Mouse (Mus musculus) intestine, embryonic 15.5 days (tissue): ENCODE results near the gene Smim5. TPM values are rescaled to one million over a fixed set of nuclear protein-coding genes. Genes with fewer than 3 reads are reported as not detected.
A peak's percentile ranks its signal among the peaks of the same experiment; 100 is the strongest.

Experiments
- ATAC-seq: fragments of 200-750 bp; cut with Nextera tagmentation; 2 replicates; pipeline ENCODE4 v1.8.0; 2017; ENCODE audit warnings: moderate TSS enrichment, moderate library complexity
- H3K27ac ChIP-seq: fragments of 300-500 bp; sonication (generic); 2 replicates; pipeline ENCODE4 v1.5.1; 2015; ENCODE audit warnings: mild to moderate bottlenecking, inconsistent platforms
- H3K27me3 ChIP-seq: fragments of 300-500 bp; sonication (generic); replicated peaks from 2 replicates; pipeline ENCODE4 v1.6.1; 2015; ENCODE audit warnings: inconsistent platforms
- H3K36me3 ChIP-seq: fragments of 300-500 bp; sonication (generic); 2 replicates; pipeline ENCODE4 v1.6.1; 2015; ENCODE audit warnings: inconsistent platforms
- H3K4me1 ChIP-seq: fragments of 300-500 bp; sonication (generic); replicated peaks from 2 replicates; pipeline ENCODE4 v1.6.1; 2015; ENCODE audit warnings: inconsistent platforms
- H3K4me2 ChIP-seq: fragments of 300-500 bp; sonication (generic); replicated peaks from 2 replicates; pipeline ENCODE4 v1.6.1; 2015; ENCODE audit warnings: mild to moderate bottlenecking, inconsistent platforms
- H3K4me3 ChIP-seq: fragments of 300-500 bp; sonication (generic); replicated peaks from 2 replicates; pipeline ENCODE4 v1.5.1; 2015; ENCODE audit warnings: inconsistent platforms
- H3K9ac ChIP-seq: fragments of 300-500 bp; sonication (generic); 2 replicates; pipeline ENCODE4 v1.6.1; 2015; ENCODE audit warnings: inconsistent platforms
- H3K9me3 ChIP-seq: fragments of 300-500 bp; sonication (generic); 2 replicates; pipeline ENCODE4 v1.6.1; 2016; ENCODE audit warnings: inconsistent platforms
- WGBS: fragments of 180-500 bp; shearing (Covaris S2); methylation state at CpG from one replicate; pipeline ENCODE4 v1.1.7; 2015; 5-methylcytosine and 5-hydroxymethylcytosine counted together
- polyA plus RNA-seq: library from polyadenylated mRNA; unstranded; fragments of >200 nt; fragmentation: Nextera tagmentation; extraction: Ambion mirVana; gene quantifications from 2 replicates; pipeline ENCODE4 v1.2.1, GENCODE M21; 2015

Gene Smim5
- polyA plus RNA-seq, 1 experiment from 2014 or later, result 1.6 TPM

- Histone ChIP-seq H3K9me3 (no peaks in the 10 kb centered on the region), H3K27ac (no peak overlapping the region), H3K27me3 (no peaks in the 10 kb centered on the region), H3K4me1 (no peaks in the 10 kb centered on the region), H3K4me3 (no peak overlapping the region), H3K9ac (no peak overlapping the region), H3K4me2 (no peak overlapping the region), H3K36me3 (peaks cover 29% of the 10 kb centered on the region)
- WGBS, result 32% methylated on average over 6 of the region's 6 CpGs
- ATAC-seq, result peak; percentile 28; the same call in 1 of the 2 replicates
Observed at GRCm38 (mm10) chr11:115939690-115940329, 40.0 kb downstream of the Smim5 start.

GRCm38 (mm10) chr11:115941980-115942379 lies 42.2 kb downstream of the Smim5 start:
- ATAC-seq, result no peak
- H3K36me3 ChIP-seq, result peaks cover 30% of the 10 kb centered on the region

GRCm38 (mm10) chr11:115945247-115945646 lies 45.5 kb downstream of the Smim5 start:
- Histone ChIP-seq H3K27me3 (no peaks in the 10 kb centered on the region), H3K9ac (no peak overlapping the region), H3K27ac (no peak overlapping the region), H3K4me2 (no peak overlapping the region), H3K36me3 (peaks cover 22% of the 10 kb centered on the region), H3K9me3 (no peaks in the 10 kb centered on the region), H3K4me3 (no peak overlapping the region), H3K4me1 (no peaks in the 10 kb centered on the region)
- ATAC-seq, result no peak
- WGBS, result 83% methylated on average over 8 of the region's 8 CpGs

More at GRCm38 (mm10) chr11:115941980-115942379, 42.2 kb downstream of the Smim5 start:
- Histone ChIP-seq H3K27me3 (no peaks in the 10 kb centered on the region), H3K4me2 (no peak overlapping the region), H3K27ac (no peak overlapping the region), H3K4me1 (no peaks in the 10 kb centered on the region), H3K9me3 (no peaks in the 10 kb centered on the region), H3K9ac (no peak overlapping the region), H3K4me3 (no peak overlapping the region)
- WGBS, result 84% methylated on average over 7 of the region's 7 CpGs

GRCm38 (mm10) chr11:115946221-115946828 lies 46.6 kb downstream of the Smim5 start:
- no peak for ATAC-seq
- H3K27ac ChIP-seq, result 0 out of 2 replicates have a peak overlapping the region, but pooled peaks have one; percentile 3
- H3K4me1 ChIP-seq, result no peaks in the 10 kb centered on the region
- no peak overlapping the region for H3K9ac ChIP-seq
- H3K9me3 ChIP-seq, result no peaks in the 10 kb centered on the region
- H3K4me2 ChIP-seq, result no peak overlapping the region
- WGBS, result 80% methylated on average over 9 of the region's 9 CpGs
- no peak overlapping the region for H3K4me3 ChIP-seq
- no peaks in the 10 kb centered on the region for H3K27me3 ChIP-seq
- H3K36me3 ChIP-seq, result peaks cover 22% of the 10 kb centered on the region

GRCm38 (mm10) chr11:115948316-115948715 lies 48.5 kb downstream of the Smim5 start:
- H3K27ac ChIP-seq, result no peak overlapping the region
- no peaks in the 10 kb centered on the region for H3K4me1 ChIP-seq
- no peak overlapping the region for H3K4me3 ChIP-seq
- WGBS, result 89% methylated on average over 9 of the region's 9 CpGs
- no peaks in the 10 kb centered on the region for H3K27me3 ChIP-seq
- H3K9me3 ChIP-seq, result no peaks in the 10 kb centered on the region
- H3K4me2 ChIP-seq, result no peak overlapping the region
- H3K9ac ChIP-seq, result no peak overlapping the region
- H3K36me3 ChIP-seq, result peaks cover 27% of the 10 kb centered on the region
- ATAC-seq, result no peak

- Histone ChIP-seq H3K36me3 (peaks cover 16% of the 10 kb centered on the region), H3K9me3 (no peaks in the 10 kb centered on the region)
- WGBS, result 87% methylated on average over 2 of the region's 2 CpGs
Observed at GRCm38 (mm10) chr11:115950719-115951118, 51.0 kb downstream of the Smim5 start.

GRCm38 (mm10) chr11:115954712-115955111 lies 54.9 kb downstream of the Smim5 start:
- H3K27ac ChIP-seq, result peak overlapping the region; percentile 81; the same call in 1 of the 2 replicates
- peak overlapping the region; percentile 33; the same call in 1 of the 2 replicates for H3K4me2 ChIP-seq
- H3K36me3 ChIP-seq, result peaks cover 16% of the 10 kb centered on the region
- H3K27me3 ChIP-seq, result no peaks in the 10 kb centered on the region
- no peak overlapping the region for H3K4me3 ChIP-seq
- H3K9me3 ChIP-seq, result no peaks in the 10 kb centered on the region
- peaks cover 20% of the 10 kb centered on the region for H3K4me1 ChIP-seq
- no peak overlapping the region for H3K9ac ChIP-seq
- ATAC-seq, result peak; percentile 32; the same call in 1 of the 2 replicates
- 74% methylated on average over 5 of the region's 5 CpGs for WGBS

More at GRCm38 (mm10) chr11:115950719-115951118, 51.0 kb downstream of the Smim5 start:
- peaks cover 7% of the 10 kb centered on the region; the same call in 1 of the 2 replicates for H3K4me1 ChIP-seq
- H3K9ac ChIP-seq, result no peak overlapping the region
- H3K4me3 ChIP-seq, result no peak overlapping the region
- H3K27me3 ChIP-seq, result no peaks in the 10 kb centered on the region
- no peak overlapping the region for H3K27ac ChIP-seq
- H3K4me2 ChIP-seq, result no peak overlapping the region
- no peak for ATAC-seq

GRCm38 (mm10) chr11:115955195-115955858 lies 55.6 kb downstream of the Smim5 start:
- peaks cover 20% of the 10 kb centered on the region for H3K4me1 ChIP-seq
- H3K27ac ChIP-seq, result peak overlapping the region; percentile 81
- H3K36me3 ChIP-seq, result peaks cover 19% of the 10 kb centered on the region
- H3K4me3 ChIP-seq, result no peak overlapping the region
- no peak overlapping the region for H3K9ac ChIP-seq
- 57% methylated on average over 10 of the region's 10 CpGs for WGBS
- ATAC-seq, result peak; percentile 81
- H3K9me3 ChIP-seq, result no peaks in the 10 kb centered on the region
- no peaks in the 10 kb centered on the region for H3K27me3 ChIP-seq
- peak overlapping the region; percentile 33 for H3K4me2 ChIP-seq

Other genes with a start within 250 kb of the Smim5 start
- gene Grb2, start 191.4 kb upstream of the Smim5 start, polyA plus RNA-seq, result 79.3 and 79.4 TPM in 2 replicates
- gene Tmem94, start 134.5 kb upstream of the Smim5 start, polyA plus RNA-seq, result 18.6 and 20.8 TPM in 2 replicates
- gene Caskin2, start 86.3 kb upstream of the Smim5 start, polyA plus RNA-seq, result 12.0 and 12.1 TPM in 2 replicates
- 31.3 and 34.9 TPM in 2 replicates for gene Tsen54, start 85.2 kb upstream of the Smim5 start, polyA plus RNA-seq
- 77.2 and 80.6 TPM in 2 replicates for gene Llgl2, start 75.9 kb upstream of the Smim5 start, polyA plus RNA-seq
- gene Myo15b, start 41.6 kb upstream of the Smim5 start, polyA plus RNA-seq, result 95.2 and 111 TPM in 2 replicates
- 25.4 and 31.4 TPM in 2 replicates for gene Smim6, start 12.1 kb downstream of the Smim5 start, polyA plus RNA-seq
- 31.6 and 38.2 TPM in 2 replicates for gene Sap30bp, start 33.3 kb downstream of the Smim5 start, polyA plus RNA-seq
- gene Recql5, start 33.5 kb downstream of the Smim5 start, polyA plus RNA-seq, result 16.2 and 21.0 TPM in 2 replicates
- 7.9 and 10.0 TPM in 2 replicates for gene Itgb4, start 74.7 kb downstream of the Smim5 start, polyA plus RNA-seq
- 274 and 302 TPM in 2 replicates for gene Galk1, start 112.8 kb downstream of the Smim5 start, polyA plus RNA-seq
- 1,398 and 1,618 TPM in 2 replicates for gene H3f3b, start 128.0 kb downstream of the Smim5 start, polyA plus RNA-seq
- gene Unk, start 130.4 kb downstream of the Smim5 start, polyA plus RNA-seq, result 25.7 and 27.4 TPM in 2 replicates
- 4.2 and 5.2 TPM in 2 replicates for gene Unc13d, start 178.0 kb downstream of the Smim5 start, polyA plus RNA-seq
- 93.5 and 98.1 TPM in 2 replicates for gene Wbp2, start 187.0 kb downstream of the Smim5 start, polyA plus RNA-seq
- gene Trim47, start 227.2 kb downstream of the Smim5 start, polyA plus RNA-seq, result 18.0 and 20.9 TPM in 2 replicates
- 6.4 and 7.1 TPM in 2 replicates for gene Trim65, start 231.2 kb downstream of the Smim5 start, polyA plus RNA-seq
- gene Mrpl38, start 238.9 kb downstream of the Smim5 start, polyA plus RNA-seq, result 107 and 109 TPM in 2 replicates